Mouse (Mus musculus): Measurements from ENCODE around the gene Nid2.

The Nid2 gene

DNA sequence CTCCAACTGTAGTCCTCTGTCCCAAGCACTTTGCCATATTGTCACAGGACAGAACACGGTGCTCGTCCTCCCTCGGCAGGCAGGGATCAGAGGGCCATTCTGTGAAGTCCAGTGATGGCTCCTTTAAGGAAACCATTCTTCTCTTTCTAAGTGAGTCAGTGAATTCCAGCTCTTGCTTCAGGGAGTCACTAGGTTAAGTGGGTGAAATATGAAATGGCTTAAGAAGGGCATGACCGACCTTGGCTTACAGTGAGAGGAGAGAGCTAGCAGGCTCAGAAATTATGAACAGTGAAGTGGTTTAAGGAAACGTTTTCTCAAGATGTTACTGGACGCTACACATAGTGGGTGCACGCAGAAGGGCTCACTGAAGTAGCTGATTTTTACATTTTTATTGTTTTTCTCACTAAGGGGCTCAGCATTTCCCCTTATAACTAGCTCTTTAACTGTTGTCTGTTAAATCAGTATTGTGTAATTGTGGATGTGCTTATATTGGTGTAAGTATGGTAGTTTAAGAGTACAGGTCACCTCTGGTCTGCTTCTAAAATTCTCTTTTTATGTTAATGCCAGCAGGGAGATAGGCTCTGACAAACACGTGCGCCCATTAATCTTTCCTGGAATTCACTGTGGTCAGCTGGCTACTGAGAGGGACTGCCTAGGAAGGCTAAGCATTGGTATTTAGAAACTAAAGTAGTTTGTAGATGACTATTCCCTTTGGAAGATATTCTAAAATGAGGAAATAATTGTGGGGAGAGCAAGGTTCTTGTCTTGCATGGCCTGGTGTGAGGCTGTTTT lies 34.9 kb downstream of the Nid2 start:
- no peak for DNase-seq (ENCODE audit: low spot score in 2 of 2)

DNA sequence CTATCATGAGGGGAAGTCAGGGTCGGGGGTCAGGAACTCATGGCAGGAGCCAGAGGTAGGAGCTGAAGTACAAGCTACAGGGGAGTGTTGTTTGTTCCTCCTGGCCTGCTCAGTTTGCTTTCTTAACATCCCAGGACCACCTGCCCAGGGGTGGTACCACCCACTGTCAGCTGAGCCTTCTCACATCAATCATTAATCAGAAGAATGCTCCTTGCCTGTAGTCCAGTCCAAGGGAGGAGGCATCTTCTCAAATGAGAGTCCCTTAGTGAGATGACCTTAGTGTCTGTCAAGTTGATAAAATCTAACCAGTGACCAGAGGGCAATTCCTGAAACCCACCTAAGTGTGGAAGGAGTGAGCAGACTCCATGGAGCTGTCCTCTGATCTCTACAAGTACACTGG lies 37.4 kb downstream of the Nid2 start:
- no peak for DNase-seq (ENCODE audit: low spot score in 2 of 2)

DNA sequence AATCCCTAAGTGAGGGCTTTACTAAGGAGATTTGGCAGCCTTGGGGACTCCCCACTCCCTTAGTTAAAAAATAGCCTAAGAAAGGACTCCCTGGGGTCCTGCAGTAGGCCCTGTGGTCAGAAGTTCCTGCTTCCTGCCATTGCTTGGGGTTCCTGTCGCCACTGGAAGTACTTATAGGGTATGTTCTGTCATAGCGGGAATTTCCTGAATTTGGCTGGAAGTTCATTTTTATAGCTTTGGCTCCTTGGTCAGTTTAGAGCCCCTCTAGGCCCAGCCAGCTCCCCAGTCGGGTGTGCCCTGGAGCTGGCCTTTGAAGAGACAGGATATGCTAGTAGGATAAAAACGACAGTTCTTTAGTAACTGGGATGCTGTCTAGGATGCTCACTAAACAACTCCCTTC lies 43.8 kb downstream of the Nid2 start:
- DNase-seq (ENCODE audit: low spot score in 2 of 2): no peak

DNA sequence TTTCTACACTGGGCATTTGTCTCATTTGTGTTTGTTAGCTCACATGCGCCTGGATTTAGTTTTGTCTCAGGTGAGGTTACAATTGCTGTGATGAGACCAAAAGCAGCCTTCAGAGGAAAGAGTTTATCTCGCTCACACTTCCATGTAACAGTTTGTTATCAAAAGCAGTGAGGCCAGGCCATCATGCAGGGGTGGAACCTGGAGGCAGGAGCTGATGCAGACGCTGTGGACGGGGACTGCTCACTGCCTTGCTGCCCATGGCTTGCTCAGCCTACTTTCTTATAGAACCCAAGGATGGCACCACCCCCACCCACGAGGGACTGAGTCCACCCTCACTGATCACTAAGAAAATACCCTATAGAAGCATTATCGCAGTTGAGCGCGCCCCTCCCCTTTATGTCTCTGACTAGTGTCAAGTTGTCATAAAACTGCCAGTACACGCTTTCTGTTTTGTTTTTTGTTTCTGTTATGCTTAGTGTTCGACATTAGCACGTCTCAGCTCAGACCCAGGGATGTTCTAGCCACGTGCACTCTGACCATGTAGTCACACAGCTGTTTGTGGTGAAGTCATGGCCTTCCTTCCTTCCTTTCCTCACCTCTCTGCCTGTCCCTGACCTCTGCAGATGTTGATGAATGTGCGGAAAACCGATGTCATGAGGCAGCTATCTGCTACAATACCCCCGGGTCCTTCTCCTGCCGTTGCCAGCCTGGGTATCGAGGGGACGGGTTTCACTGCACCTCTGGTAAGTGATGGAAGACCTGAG lies 45.7 kb downstream of the Nid2 start:
- no peak for DNase-seq (ENCODE audit: low spot score in 2 of 2)

DNA sequence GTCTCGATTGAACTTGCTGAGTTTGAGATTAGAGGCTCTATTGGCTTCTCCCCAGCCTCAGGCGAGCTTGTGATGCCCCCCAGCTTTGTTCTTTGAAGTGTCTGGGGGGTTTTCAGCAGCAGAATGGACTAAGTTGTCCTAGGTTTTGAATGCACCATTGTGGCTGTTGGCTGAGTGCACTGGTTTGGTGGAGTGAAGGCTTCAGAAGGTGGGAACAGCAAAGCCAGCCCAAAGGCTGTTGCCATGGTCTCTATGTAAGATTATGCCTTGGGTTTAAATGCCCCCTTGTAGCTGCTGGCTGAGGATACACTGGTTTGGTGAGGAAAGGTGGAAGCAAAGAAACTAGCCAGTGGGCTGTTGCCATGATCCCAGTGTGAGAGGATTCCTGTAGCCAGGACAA lies 49.4 kb downstream of the Nid2 start:
- DNase-seq (ENCODE audit: low spot score in 2 of 2): no peak

DNA sequence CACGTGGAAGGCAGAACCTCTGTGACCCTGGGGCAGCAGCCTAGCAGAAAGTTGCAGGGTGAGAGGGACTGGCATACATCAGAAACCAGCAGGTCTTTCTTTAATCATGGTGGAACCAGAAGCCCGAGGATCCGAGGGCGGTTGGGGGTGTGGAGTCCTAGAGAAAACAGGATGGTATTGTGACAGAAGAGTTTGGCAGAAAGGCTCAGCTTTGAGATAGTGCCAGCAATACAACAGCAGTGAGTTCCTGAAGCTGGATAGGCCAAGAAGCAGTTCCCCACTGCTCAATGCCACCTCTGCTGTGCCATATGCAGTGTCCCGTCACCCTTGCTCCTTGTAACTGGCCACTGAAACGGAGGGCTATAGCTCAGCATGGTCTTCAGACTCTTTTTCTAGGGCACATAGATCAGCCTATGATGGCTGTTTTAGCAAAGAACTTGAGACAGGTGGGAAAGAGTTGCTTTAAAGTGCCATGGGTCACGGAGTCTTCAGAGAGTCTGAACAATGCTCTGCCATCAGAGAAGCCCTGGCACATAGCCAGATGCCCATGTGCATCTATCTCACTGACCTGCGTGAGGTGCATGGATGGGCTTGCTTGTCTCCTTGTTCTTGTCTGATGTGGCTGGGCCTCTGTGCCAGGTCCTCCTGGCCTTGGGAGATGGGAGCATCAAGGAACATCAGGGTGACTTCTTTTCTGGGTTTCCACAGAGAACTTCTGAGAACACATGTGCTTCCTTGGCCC lies 50.6 kb downstream of the Nid2 start:
- DNase-seq (ENCODE audit: low spot score in 2 of 2): no peak

DNA sequence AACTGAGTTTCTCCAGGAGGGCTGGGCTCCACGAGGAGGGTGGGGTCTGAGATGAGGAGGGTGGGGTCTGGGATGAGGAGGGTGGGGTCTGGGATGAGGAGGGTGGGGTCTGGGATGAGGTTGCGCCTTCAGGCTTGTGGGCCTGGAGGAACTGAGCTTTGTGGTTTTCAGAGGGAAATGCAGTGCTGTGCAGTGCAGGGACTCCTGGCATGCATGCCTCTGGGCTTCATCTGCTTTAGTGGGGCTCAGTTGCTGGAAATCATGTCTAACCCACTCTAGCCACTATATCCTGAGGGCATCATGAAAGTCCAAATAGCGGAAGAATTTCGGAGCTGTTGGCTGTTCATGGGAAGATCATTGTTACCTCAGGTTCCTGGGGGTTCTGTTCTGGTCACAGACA lies 52.2 kb downstream of the Nid2 start:
- no peak for DNase-seq (ENCODE audit: low spot score in 2 of 2)

DNA sequence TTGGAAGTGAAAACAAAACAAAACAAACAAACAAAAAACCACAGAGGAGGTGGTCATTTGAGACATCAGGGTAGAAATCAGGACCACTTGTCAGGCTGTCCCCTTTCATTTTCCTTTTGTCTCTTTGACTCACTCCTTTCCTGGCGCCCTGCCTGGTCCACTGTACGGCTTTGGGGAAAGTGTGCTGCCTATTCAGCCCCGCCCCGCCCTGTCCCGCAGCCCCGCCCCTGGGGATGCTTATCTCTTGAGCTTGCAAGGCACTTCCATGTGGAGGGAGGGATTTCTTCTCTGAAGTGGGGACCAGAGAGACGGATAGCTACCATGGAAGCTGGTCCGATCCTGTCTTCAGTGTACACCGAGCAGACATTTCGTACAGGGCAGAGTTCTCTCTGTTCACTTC lies 52.6 kb downstream of the Nid2 start:
- DNase-seq (ENCODE audit: low spot score in 2 of 2): no peak

DNA sequence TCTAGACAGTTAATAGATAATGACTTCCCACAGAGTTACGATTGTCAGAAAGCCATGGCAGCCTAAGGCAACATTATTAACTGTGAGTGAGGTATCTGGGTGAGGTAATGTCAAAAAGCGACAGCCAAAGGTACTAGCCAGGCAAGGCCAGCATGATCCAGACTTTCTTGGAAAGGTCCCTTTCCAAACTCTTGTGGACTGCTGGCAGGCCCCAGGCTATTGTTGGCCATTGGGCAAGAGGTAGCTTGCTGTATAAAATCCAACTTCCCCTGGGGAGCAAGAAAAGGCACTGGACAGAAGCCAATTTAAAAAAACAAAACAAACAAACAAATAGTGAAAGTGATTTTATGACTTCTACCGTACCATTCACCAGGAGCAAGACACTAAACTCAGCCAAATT lies 56.3 kb downstream of the Nid2 start:
- no peak for DNase-seq (ENCODE audit: low spot score in 2 of 2)

DNA sequence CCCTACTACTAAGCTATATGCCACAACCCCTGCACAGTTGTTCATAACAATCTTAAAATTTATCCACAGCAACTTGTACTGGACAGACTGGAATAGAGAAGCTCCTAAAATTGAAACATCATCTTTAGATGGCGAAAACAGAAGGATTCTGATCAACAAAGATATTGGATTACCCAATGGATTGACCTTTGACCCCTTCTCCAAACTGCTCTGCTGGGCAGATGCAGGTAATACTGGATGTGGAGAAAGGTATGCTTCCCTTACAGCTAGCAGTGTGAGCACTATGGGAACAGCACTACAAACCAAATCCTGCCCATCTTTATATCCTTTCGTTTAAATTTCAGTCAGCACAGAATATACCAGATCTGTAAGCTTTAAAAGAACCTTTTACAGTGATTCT lies 56.8 kb downstream of the Nid2 start:
- DNase-seq (ENCODE audit: low spot score in 2 of 2): no peak

DNA sequence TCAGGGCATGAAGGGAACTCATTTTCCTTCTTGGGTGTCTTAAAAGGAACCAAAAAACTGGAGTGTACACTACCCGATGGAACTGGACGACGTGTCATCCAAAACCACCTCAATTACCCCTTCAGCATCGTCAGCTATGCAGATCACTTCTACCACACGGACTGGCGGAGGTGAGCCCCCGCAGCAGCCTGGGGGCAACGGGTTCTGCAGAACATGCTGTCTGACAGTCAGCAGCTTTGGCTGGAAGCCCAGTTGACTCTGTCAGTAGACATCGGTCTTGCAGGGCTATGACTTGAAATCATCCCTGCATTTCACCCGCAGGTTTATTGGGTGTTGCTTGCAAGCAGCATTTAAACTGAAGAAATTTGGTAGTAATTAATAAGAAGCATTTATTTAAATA lies 58.9 kb downstream of the Nid2 start:
- no peak for DNase-seq (ENCODE audit: low spot score in 2 of 2)

DNA sequence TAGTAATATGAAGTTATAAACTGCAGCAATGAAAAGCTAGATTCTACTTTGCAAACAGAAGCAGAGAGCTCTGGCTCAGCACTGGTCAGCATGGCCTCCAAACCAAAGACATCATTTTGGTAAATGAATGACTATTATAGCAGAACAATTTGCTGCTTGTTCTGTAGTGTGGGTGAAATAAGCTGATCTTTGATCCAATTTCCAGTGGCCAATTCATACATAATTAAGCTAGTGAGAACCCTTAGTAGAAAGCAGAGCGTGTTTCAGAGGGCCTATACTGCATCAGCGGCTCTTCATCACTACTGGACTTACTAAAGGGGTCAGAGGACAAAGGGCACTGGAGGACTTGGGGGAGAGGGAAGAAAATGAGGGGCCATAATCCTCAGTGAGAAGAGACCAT lies 62.0 kb downstream of the Nid2 start:
- no peak for DNase-seq (ENCODE audit: low spot score in 2 of 2)

DNA sequence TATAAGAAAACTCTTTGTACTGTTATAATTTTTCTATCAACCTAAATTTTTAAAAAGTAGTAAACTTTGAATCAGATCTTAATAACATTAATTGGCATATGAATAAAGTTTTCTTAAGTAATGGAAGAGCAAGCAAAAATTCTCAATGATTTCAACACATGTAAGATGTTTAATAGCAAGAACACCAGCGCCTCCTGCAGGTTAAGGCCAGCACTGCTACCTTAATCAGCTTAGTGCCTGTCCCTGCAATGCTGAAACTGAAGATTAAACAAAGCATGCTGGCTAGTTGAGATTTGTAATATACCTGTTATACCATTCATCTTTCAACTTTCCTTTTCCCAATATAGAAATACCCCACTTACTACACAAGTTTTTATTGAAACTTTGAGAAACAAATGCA lies 66.9 kb downstream of the Nid2 start:
- DNase-seq (ENCODE audit: low spot score in 2 of 2): peak in 1 of 2 experiments; percentile 77

DNA sequence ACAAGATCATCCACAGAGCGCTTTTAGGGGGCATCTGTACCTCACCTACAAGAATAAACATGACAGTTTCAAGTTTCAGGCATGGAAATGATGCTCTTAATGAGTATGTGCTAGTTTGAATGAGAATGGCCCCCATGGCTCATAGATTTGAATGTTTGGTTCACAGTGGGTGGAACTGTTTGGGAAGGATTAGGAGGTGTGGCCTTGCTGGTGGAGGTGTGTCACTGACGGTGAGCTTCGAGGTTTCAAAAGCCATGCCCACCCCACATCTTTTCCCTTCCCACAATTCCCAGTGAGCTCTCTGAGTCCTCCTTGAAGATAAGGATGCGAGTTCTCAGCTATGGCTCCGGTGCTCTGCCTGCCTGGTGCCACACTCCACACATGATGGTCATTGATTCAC lies 70.6 kb downstream of the Nid2 start:
- no peak for DNase-seq (ENCODE audit: low spot score in 2 of 2)

DNA sequence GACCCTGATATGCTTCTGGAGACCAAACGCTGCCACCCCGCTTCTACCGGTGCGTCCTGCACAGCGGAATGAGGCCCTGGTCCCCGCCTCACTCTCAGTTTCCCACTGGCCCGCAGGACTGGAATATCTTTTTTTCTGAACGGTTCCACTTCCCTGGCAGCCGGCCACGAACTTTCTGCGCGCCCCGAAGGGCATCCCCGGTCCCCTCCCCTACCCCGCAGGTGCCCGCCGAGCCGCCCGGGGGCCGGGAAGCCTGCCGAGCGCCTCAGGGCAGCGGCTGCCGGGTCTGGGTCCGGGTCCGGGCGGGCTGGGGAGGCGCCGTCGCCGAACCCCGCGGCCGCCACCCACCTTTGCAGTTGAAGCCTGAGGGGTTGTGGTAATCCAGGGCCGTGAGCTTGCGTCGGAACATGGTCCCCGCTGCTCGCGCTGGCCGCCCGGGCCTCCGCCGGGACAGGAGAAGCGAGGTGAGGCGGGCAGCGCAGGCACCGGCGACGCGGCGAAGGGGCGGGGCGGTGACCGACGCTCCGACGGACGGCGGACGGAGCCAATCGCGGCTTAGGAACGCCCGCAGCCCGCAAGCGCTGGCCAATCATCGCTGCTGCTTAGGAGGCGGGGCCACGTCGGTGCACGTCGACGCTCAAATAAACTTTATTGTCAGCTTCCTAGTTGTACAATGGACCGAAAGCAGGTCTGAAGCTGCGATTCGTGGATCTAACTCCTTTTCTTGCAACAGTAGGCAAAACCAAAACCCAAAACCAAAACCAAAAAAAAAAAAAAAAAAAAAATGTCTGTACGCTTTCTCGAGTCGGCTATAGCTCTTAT lies 72.5 kb downstream of the Nid2 start, which contains the start of gene Rtraf:
Gene Rtraf (minus strand): TSS at position 504 of the 822 bp plus-strand sequence.
- peak; percentile 81 to 92 for DNase-seq (ENCODE audit: low spot score in 2 of 2)

DNA sequence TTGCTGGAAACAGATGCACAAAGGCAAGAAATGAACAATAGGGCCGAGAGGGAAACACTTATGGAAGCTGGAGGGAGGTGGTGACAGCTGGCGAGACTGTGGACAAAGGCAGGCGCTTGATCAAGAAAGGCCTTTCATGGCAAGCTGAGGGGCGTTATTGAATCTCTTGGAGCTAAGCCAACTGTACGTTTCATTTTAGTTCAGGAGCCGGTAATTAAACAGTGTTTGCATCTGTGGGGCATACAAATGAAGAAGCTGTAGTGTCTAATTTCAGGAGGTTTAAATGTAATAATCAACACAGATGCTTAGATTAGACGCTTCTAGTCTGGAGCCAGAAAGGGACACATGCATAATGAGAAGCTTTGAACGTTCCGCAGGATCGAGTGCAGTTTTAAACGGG lies 74.4 kb downstream of the Nid2 start:
- no peak for DNase-seq (ENCODE audit: low spot score in 2 of 2)

DNA sequence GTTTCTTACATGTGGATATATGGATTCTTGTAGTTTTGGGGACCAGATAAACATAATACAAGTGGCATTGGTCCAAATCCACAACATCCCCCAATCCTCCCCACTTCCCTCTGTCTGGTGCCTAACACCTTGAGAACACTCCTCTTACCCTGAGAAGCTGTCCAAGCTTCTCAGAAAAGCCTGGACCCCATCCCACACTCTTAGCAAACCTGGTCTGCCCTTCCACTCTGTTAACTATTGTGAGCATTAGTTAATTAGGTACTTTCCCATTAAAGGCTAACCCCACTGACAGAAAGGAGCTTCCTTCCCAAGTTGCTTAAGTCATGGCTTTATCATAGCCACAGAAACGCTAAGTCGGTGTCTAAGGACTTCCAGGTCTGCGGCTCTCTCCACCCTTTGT lies 85.2 kb downstream of the Nid2 start:
- no peak for DNase-seq (ENCODE audit: low spot score in 2 of 2)

DNA sequence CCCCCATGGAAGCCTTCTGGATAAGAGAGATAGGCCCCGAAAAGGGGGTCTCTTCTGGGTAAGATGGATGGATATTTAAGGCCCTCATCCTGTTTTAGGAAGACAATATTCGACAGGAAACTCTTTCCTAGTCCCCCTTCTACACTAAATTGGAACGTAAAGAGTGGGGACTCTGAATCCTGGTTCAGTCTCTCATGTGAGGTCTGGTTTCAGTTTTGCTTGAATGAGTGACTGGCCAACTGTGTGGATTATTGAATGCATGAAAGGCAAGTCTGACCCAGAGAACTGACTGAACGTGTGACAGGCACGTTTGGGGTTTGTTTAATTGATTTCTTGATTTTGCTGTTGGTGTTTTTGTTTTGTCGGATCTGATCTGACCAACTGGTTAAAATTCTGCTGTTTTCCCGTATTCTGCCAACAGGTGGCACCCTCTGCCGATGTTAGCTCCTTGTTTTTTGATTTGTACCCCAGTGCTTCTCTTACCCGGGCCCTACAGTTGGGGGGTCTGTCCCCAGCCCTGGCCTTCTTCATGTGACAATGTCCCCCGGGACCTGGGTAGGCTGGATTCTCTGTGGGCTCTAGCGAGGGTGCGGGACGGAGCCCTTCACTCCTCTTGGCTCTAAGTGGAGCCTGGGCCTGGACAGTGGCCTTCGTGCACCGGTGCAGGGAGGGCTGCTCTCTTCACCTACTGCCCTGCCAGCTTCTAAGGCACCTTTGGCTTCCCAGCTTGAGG lies 88.7 kb downstream of the Nid2 start:
- peak; percentile 25 to 67 for DNase-seq (ENCODE audit: low spot score in 2 of 2)

DNA sequence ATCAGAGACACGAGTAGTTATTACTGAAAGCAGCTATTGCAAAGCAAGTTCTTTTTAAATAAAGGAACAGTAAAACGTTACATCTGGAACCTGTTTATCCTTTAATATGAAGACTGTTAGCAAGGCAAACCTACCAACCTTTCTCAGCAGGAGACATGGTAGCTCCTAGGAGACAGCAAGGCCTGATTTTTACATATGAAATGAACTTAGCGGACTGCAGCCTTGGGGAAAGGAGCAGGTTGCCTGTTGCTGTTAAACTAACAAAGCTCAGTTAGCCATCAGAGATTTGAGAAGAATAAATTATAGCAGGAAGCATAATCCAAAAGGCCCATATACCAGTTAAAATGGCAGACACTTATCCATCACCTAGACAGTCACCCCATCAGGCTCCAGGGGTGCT lies 102.4 kb downstream of the Nid2 start:
- no peak for DNase-seq (ENCODE audit: low spot score in 2 of 2)

DNA sequence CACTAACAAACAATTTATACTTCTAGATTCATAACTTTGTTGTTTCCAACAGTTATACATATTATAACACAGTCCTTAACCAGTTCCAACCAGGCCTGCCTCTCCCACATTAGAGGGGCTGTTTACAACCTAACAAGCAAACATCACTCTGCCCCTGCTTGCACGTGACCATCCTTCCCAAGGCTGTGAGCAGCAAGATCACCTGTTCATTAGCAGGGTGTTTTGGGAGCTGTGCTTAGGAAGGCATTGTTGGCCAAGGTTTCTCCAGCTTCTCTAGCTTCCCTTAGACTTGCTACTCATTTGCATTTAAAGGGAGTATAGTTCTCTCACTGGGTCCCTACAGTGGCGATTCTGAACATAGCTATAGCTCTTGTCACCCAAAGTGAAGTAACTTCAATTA lies 107.2 kb downstream of the Nid2 start:
- DNase-seq (ENCODE audit: low spot score in 2 of 2): no peak

All from frontal cortex, postnatal 10 days (tissue).